Mouse (Mus musculus) embryonic fibroblast, embryonic 13.5 days (primary cell): ENCODE data around the gene Il1a.

Source experiments
- CTCF ChIP-seq: IDR thresholded peaks from 2 replicates; pipeline ENCODE4 v1.5.1; 2011; ENCODE audit warnings: mild to moderate bottlenecking, control low read depth, low read length, moderate library complexity, borderline replicate concordance; ENCODE audit not compliant: insufficient read depth
- POLR2A ChIP-seq: IDR thresholded peaks from 2 replicates; pipeline ENCODE4 v1.6.1; 2011; ENCODE audit warnings: low read depth, mild to moderate bottlenecking, control low read depth, low read length, moderate library complexity

- no peak for TF ChIP-seq POLR2A
- no peak for TF ChIP-seq CTCF
These were observed 51.7 kb downstream of the Il1a start for GRCm38 (mm10) chr2:129258056-129258455.
